In the genomic region with DNA sequence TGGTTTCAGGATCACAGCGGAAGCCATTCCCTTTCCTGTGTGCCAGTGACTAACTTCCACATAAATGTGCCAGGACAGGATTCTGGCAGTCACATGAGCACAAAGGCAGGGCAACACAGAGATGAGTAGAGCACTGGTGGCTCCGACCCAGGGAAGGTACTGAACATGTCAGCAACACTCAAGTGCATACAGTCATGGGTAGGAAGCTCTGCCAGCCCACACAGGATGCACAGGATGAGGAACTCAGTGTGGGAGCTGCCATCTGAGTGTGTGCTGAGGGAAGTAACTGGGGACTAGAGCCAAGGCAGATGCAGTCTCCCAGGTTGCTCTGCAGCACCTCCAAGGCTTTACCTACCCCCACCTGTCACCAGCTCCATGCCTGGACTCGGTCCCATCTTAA, we compare ENCODE assay signal across 12 mouse cellular contexts. TPM values are rescaled to one million over a fixed set of nuclear protein-coding genes. Genes with fewer than 3 reads are reported as not detected.
DNase-seq lines count a peak whose midpoint lies in the region; ATAC-seq and TF ChIP-seq lines count a peak whose summit lies in the region.
"Had no signal": no experiment of that assay in that cellular context is flagged by ENCODE, and none has a peak within 500 bp of the region (broad histone marks: within the 10 kb centered on the region; RNA-seq: fewer than 3 reads in every experiment).

No protein-coding gene starts in this region.

- 39% methylated on average over 3 of the region's 3 CpGs for WGBS in heart, adult 2 months
- 78% methylated on average over 3 of the region's 3 CpGs for WGBS in stomach, postnatal 0 days

- ATAC-seq in hematopoietic stem cell, adult 5-6 weeks (replicated peaks in 1 of 2; ENCODE audit: insufficient read depth in 1 of 2, low FRiP score in 2 of 2, low TSS enrichment in 1 of 2, low read depth in 1 of 2, poor library complexity in 2 of 2, severe bottlenecking in 2 of 2), result peak; percentile 66 to 68; a peak in 3 of 4 replicates
- no peak for ATAC-seq in stomach, postnatal 0 days (ENCODE audit: low FRiP score, low TSS enrichment)
- no peak for ATAC-seq in erythroblast, adult 5-6 weeks (replicated peaks; ENCODE audit: low FRiP score, poor library complexity, severe bottlenecking)

- H3K4me2 ChIP-seq in stomach, postnatal 0 days (replicated peaks; ENCODE audit: low read depth), result no peak overlapping the region
- H3K4me2 ChIP-seq: embryonic facial prominence, embryonic 15.5 days; heart, embryonic 13.5 days had no signal

- no peak for TF ChIP-seq CTCF in heart, adult 2 months (IDR thresholded peaks at IDR 0.05)
- no peak for TF ChIP-seq CTCF in stomach, postnatal 0 days (IDR thresholded peaks at IDR 0.05; ENCODE audit: low read depth)

- DNase-seq in heart, adult 2 months, result peak in 1 of 2 experiments; percentile 53
- no peak for DNase-seq in heart, postnatal 25 days (ENCODE audit: low spot score)
- peak; percentile 43 to 67 for DNase-seq in right cerebral cortex, adult 2 months (ENCODE audit: low spot score in 2 of 2)
- DNase-seq in right cerebral cortex, postnatal 4 days, result no peak
- no peak for DNase-seq in stomach, postnatal 0 days (ENCODE audit: low spot score)
- DNase-seq in urinary bladder, postnatal 10 days (ENCODE audit: low spot score), result no peak
- DNase-seq: kidney, postnatal 4 days; thymus, adult 18-20 months had no signal

- peaks cover 16% of the 10 kb centered on the region for H3K4me1 ChIP-seq in heart, adult 2 months (ENCODE audit: control insufficient read depth, insufficient read depth, low read length)
- H3K4me1 ChIP-seq in stomach, postnatal 0 days (replicated peaks; ENCODE audit: control insufficient read depth, insufficient read depth), result no peaks in the 10 kb centered on the region

- TF ChIP-seq POLR2A in heart, adult 2 months (IDR thresholded peaks at IDR 0.05; ENCODE audit: insufficient read depth, low read depth, low read length), result no peak

- TF ChIP-seq EP300 in heart, adult 2 months (IDR thresholded peaks at IDR 0.05; ENCODE audit: insufficient read depth, low read depth, low read length), result no peak
- no peak for TF ChIP-seq EP300 in stomach, postnatal 0 days (optimal IDR thresholded peaks at IDR 0.05)

- no peaks in the 10 kb centered on the region for H3K36me3 ChIP-seq in heart, adult 2 months (ENCODE audit: control insufficient read depth, insufficient read depth, low read length)
- no peaks in the 10 kb centered on the region for H3K36me3 ChIP-seq in stomach, postnatal 0 days (ENCODE audit: control insufficient read depth, insufficient read depth, low read length)

- no peaks in the 10 kb centered on the region for H3K27me3 ChIP-seq in heart, adult 2 months (ENCODE audit: control insufficient read depth, insufficient read depth, low read length)
- H3K27me3 ChIP-seq in stomach, postnatal 0 days (ENCODE audit: control insufficient read depth, insufficient read depth, low read length), result no peaks in the 10 kb centered on the region
- H3K27me3 ChIP-seq: embryonic facial prominence, embryonic 15.5 days; heart, embryonic 13.5 days had no signal

- no peak overlapping the region for H3K4me3 ChIP-seq in heart, adult 2 months
- no peak overlapping the region for H3K4me3 ChIP-seq in stomach, postnatal 0 days (ENCODE audit: low read depth, low read length)
- H3K4me3 ChIP-seq: embryonic facial prominence, embryonic 15.5 days; heart, embryonic 13.5 days had no signal

- no peaks in the 10 kb centered on the region for H3K79me2 ChIP-seq in heart, adult 2 months (replicated peaks; ENCODE audit: control insufficient read depth, insufficient read depth, low read length)

- peak overlapping the region; percentile 48 for H3K27ac ChIP-seq in heart, adult 2 months
- H3K27ac ChIP-seq in stomach, postnatal 0 days (replicated peaks), result peak overlapping the region; percentile 79
- H3K27ac ChIP-seq: embryonic facial prominence, embryonic 15.5 days had no signal

- H3K9ac ChIP-seq in heart, adult 2 months (ENCODE audit: low read depth, low read length), result no peak overlapping the region
- no peak overlapping the region for H3K9ac ChIP-seq in stomach, postnatal 0 days (ENCODE audit: low read length)
- H3K9ac ChIP-seq: embryonic facial prominence, embryonic 15.5 days had no signal

- intact Hi-C loops in heart, adult 2 months (cut with DNase I), result no loop called here
- intact Hi-C loops in heart, postnatal 25 days (cut with DNase I), result no loop called here

- no peaks in the 10 kb centered on the region for H3K9me3 ChIP-seq in stomach, postnatal 0 days (ENCODE audit: control insufficient read depth, low read length)
- H3K9me3 ChIP-seq: embryonic facial prominence, embryonic 15.5 days had no signal

RNA-seq across cellular contexts. Expression of a gene that starts 4.1 kb away (rescaled TPM):
- 10 to 100 TPM; 32.4 to 33.7 TPM for total RNA-seq in heart, adult 2 months (2021)
- polyA plus RNA-seq in heart, adult 2 months (2012; rRNA removed), result 48.1 and 67.3 TPM in 2 replicates
- total RNA-seq in heart, postnatal 25 days (2021), result 10 to 100 TPM; 32.8 to 35.2 TPM
- total RNA-seq in hematopoietic stem cell, adult 5-6 weeks (2017), result 52.6 and 55.5 TPM in 2 replicates
- polyA plus RNA-seq in stomach, postnatal 0 days (2015; fragmentation: Nextera tagmentation; extraction: Ambion mirVana), result 44.2 and 45.8 TPM in 2 replicates
- total RNA-seq in erythroblast, adult 5-6 weeks (2015; ENCODE audit: low replicate concordance), result 20.7 and 23.1 TPM in 2 replicates
- 22.9 and 25.4 TPM in 2 replicates for total RNA-seq in erythroblast, adult 5-6 weeks (2017; ENCODE audit: low replicate concordance)

RNA-seq across cellular contexts. Expression of a gene that starts 33.4 kb away (rescaled TPM):
- 1 to 10 TPM in 1 of 2 experiments, under 1 TPM in 1; 0.93 to 2.3 TPM for total RNA-seq in heart, adult 2 months (2021)
- polyA plus RNA-seq in heart, adult 2 months (2012; rRNA removed), result 13.3 and 23.8 TPM in 2 replicates
- 1 to 10 TPM; 1.6 to 2.2 TPM for total RNA-seq in heart, postnatal 25 days (2021)
- not detected in 2 replicates for total RNA-seq in hematopoietic stem cell, adult 5-6 weeks (2017)
- 2,872 and 3,802 TPM in 2 replicates for polyA plus RNA-seq in stomach, postnatal 0 days (2015; fragmentation: Nextera tagmentation; extraction: Ambion mirVana)
- not detected in 2 replicates for total RNA-seq in erythroblast, adult 5-6 weeks (2015; ENCODE audit: low replicate concordance)
- not detected in 2 replicates for total RNA-seq in erythroblast, adult 5-6 weeks (2017; ENCODE audit: low replicate concordance)

RNA-seq across cellular contexts. Expression of a gene that starts 43.8 kb away (rescaled TPM):
- 10 to 100 TPM; 13.7 to 23.6 TPM for total RNA-seq in heart, adult 2 months (2021)
- 6.2 and 7.6 TPM in 2 replicates for polyA plus RNA-seq in heart, adult 2 months (2012; rRNA removed)
- total RNA-seq in heart, postnatal 25 days (2021), result 10 to 100 TPM; 32.6 to 40.8 TPM
- total RNA-seq in hematopoietic stem cell, adult 5-6 weeks (2017), result 13.4 and 20.4 TPM in 2 replicates
- 21.4 and 22.7 TPM in 2 replicates for polyA plus RNA-seq in stomach, postnatal 0 days (2015; fragmentation: Nextera tagmentation; extraction: Ambion mirVana)
- total RNA-seq in erythroblast, adult 5-6 weeks (2015; ENCODE audit: low replicate concordance), result 29.6 and 35.1 TPM in 2 replicates
- total RNA-seq in erythroblast, adult 5-6 weeks (2017; ENCODE audit: low replicate concordance), result 24.9 and 25.5 TPM in 2 replicates

Comparison
In these comparisons a context has a peak if more than half of its experiments do, and no peak if none do; other contexts are left out.
1. DNase-seq: peak in right cerebral cortex, adult 2 months (2 of 2); none in heart, postnatal 25 days (single experiment), right cerebral cortex, postnatal 4 days (single experiment), stomach, postnatal 0 days (single experiment) and urinary bladder, postnatal 10 days (single experiment).
2. ATAC-seq: peak in hematopoietic stem cell, adult 5-6 weeks (2 of 2); none in stomach, postnatal 0 days (single experiment) and erythroblast, adult 5-6 weeks (single experiment).